Mouse (Mus musculus) testis, adult 2 months (tissue): Measurements from ENCODE around the gene Mb.

ENCODE experiments used
- CTCF ChIP-seq: fragments of 200-500 bp; IDR thresholded peaks from 2 replicates; pipeline ENCODE4 v1.5.1; 2012; ENCODE audit warnings: low read depth, mild to moderate bottlenecking, inconsistent platforms, low read length, moderate library complexity; ENCODE audit not compliant: control insufficient read depth, insufficient read depth, insufficient replicate concordance
- POLR2A ChIP-seq: fragments of 200-500 bp; IDR thresholded peaks from 2 replicates; pipeline ENCODE4 v1.6.1; 2012; ENCODE audit warnings: low read depth, mild to moderate bottlenecking, inconsistent platforms, low read length, moderate library complexity; ENCODE audit not compliant: control insufficient read depth

- TF ChIP-seq POLR2A: no peak
- TF ChIP-seq CTCF: no peak
Measured at GRCm38 (mm10) chr15:77072556-77073163, 22.2 kb upstream of the Mb start.
